Mouse (Mus musculus): ENCODE results near the gene Cmtm5. TPM values are rescaled to one million over a fixed set of nuclear protein-coding genes. Genes with fewer than 3 reads are reported as not detected.
"Not testable (repeated sequence)": the region's sequence is repeated elsewhere in the genome, so short reads cannot be mapped to it uniquely, and the experiment has no call there.

The Cmtm5 gene
- polyA plus RNA-seq, 1 experiment, result not detected

- WGBS, result 90% methylated on average over 6 of the region's 6 CpGs
- Histone ChIP-seq H3K4me3 (ENCODE audit: insufficient read depth, low read depth, low read length) (no peak overlapping the region), H3K4me1 (ENCODE audit: control insufficient read depth, insufficient read depth, low read length) (no peaks in the 10 kb centered on the region), H3K27ac (ENCODE audit: insufficient read depth, low read depth, low read length) (no peak overlapping the region)
- TF ChIP-seq CTCF (IDR thresholded peaks at IDR 0.05; ENCODE audit: insufficient read depth, low read depth, low read length) (no peak), POLR2A (IDR thresholded peaks at IDR 0.05; ENCODE audit: insufficient read depth, low read depth, low read length) (no peak)
Observed at GRCm38 (mm10) chr14:54951587-54951986, 15.5 kb downstream of the Cmtm5 start.

DNA sequence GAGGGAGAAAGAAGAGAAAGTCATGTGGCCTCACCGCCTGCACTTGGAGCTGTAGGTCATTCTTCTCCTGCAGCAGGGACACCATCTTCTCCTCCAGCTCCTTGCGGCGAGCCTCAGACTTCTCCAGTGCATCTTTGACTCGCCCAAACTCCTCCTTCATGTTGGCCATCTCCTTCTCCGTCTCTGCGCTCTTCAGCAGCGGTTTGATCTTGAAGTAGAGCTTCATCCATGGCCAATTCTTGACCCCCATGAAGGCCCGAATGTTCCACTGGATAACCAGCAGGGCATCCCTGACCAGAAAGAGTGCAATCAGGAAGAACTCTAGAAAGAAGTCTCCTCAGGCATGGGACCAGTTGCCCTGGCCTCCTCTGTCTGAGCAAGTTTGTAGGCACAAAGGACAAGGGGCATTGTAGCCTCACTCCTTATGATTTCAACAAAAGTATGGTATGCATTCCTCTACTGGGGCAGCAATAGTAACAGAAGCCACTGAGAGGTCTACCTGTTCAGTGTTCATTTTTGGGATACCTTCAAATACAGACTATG, 17.7 kb downstream of the Cmtm5 start:
- Histone ChIP-seq H3K27ac (ENCODE audit: insufficient read depth, low read depth, low read length) (no peak overlapping the region), H3K4me1 (ENCODE audit: control insufficient read depth, insufficient read depth, low read length) (no peaks in the 10 kb centered on the region), H3K4me3 (ENCODE audit: insufficient read depth, low read depth, low read length) (no peak overlapping the region)
- WGBS, result 94% methylated on average over 8 of the region's 8 CpGs
- no peak for TF ChIP-seq POLR2A (IDR thresholded peaks at IDR 0.05; ENCODE audit: insufficient read depth, low read depth, low read length)
- TF ChIP-seq CTCF (IDR thresholded peaks at IDR 0.05; ENCODE audit: insufficient read depth, low read depth, low read length), result no peak

DNA sequence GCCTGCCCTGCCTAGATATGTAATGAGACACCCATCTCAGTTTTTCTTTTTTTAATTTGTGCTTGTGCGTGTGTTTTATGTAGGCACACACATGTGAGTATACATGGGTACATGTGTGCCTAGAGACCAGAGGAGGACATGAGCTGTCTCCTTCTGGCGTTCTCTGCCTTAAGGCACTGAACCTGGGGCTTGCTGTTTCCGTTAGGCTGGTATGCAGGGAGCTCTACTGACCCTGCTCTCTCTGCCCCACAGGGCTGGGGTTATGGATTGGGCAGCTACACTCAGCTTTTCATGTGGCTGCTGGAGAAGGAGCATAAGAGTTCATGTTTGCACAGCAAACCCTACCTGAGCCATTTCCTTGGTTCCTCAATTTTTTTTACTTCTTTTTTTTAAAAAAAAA, 18.4 kb downstream of the Cmtm5 start:
- Histone ChIP-seq H3K27ac (ENCODE audit: insufficient read depth, low read depth, low read length) (no peak overlapping the region), H3K4me1 (ENCODE audit: control insufficient read depth, insufficient read depth, low read length) (no peaks in the 10 kb centered on the region), H3K4me3 (ENCODE audit: insufficient read depth, low read depth, low read length) (no peak overlapping the region)
- no peak for TF ChIP-seq POLR2A (IDR thresholded peaks at IDR 0.05; ENCODE audit: insufficient read depth, low read depth, low read length)
- no peak for TF ChIP-seq CTCF (IDR thresholded peaks at IDR 0.05; ENCODE audit: insufficient read depth, low read depth, low read length)
- WGBS, result 89% methylated on average over 3 of the region's 3 CpGs

DNA sequence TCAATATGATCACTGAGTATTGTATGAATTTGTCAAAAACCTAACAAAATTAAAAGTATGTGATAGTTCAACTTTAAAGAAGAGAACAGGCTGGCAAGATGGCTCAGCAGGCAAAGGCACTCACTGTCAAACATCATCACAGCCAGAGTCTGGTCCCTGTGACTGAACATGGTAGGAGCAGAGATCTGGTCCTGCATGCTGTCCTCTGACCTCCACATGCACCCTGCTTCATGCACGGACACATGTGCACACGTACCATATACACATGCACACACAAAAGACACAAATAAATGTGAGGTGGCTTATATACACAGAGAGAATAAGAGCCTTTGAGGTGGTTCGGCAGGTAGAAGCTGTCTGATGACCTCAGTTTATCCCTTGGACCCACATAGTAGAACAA, 19.4 kb downstream of the Cmtm5 start:
- Histone ChIP-seq H3K4me3 (ENCODE audit: insufficient read depth, low read depth, low read length) (no peak overlapping the region), H3K4me1 (ENCODE audit: control insufficient read depth, insufficient read depth, low read length) (no peaks in the 10 kb centered on the region), H3K27ac (ENCODE audit: insufficient read depth, low read depth, low read length) (no peak overlapping the region)
- TF ChIP-seq CTCF (IDR thresholded peaks at IDR 0.05; ENCODE audit: insufficient read depth, low read depth, low read length) (no peak), POLR2A (IDR thresholded peaks at IDR 0.05; ENCODE audit: insufficient read depth, low read depth, low read length) (no peak)
- 87% methylated on average over 3 of the region's 3 CpGs for WGBS

GRCm38 (mm10) chr14:54956533-54956932, 20.5 kb downstream of the Cmtm5 start:
- Histone ChIP-seq H3K27ac (ENCODE audit: insufficient read depth, low read depth, low read length) (no peak overlapping the region), H3K4me3 (ENCODE audit: insufficient read depth, low read depth, low read length) (no peak overlapping the region), H3K4me1 (ENCODE audit: control insufficient read depth, insufficient read depth, low read length) (0 out of 2 replicates have a peak, but pooled peaks cover 4% of the 10 kb centered on the region)
- TF ChIP-seq POLR2A (IDR thresholded peaks at IDR 0.05; ENCODE audit: insufficient read depth, low read depth, low read length) (no peak), CTCF (IDR thresholded peaks at IDR 0.05; ENCODE audit: insufficient read depth, low read depth, low read length) (no peak)
- WGBS, result 92% methylated on average over 9 of the region's 9 CpGs

GRCm38 (mm10) chr14:54958503-54958902, 22.4 kb downstream of the Cmtm5 start:
- no peak for TF ChIP-seq CTCF (IDR thresholded peaks at IDR 0.05; ENCODE audit: insufficient read depth, low read depth, low read length)
- TF ChIP-seq POLR2A (IDR thresholded peaks at IDR 0.05; ENCODE audit: insufficient read depth, low read depth, low read length), result no peak
- WGBS, result 91% methylated on average over 4 of the region's 4 CpGs
- Histone ChIP-seq H3K27ac (ENCODE audit: insufficient read depth, low read depth, low read length) (no peak overlapping the region), H3K4me1 (ENCODE audit: control insufficient read depth, insufficient read depth, low read length) (0 out of 2 replicates have a peak, but pooled peaks cover 4% of the 10 kb centered on the region), H3K4me3 (ENCODE audit: insufficient read depth, low read depth, low read length) (no peak overlapping the region)

GRCm38 (mm10) chr14:54959197-54959596, 23.1 kb downstream of the Cmtm5 start:
- Histone ChIP-seq H3K27ac (ENCODE audit: insufficient read depth, low read depth, low read length) (no peak overlapping the region), H3K4me3 (ENCODE audit: insufficient read depth, low read depth, low read length) (no peak overlapping the region), H3K4me1 (ENCODE audit: control insufficient read depth, insufficient read depth, low read length) (0 out of 2 replicates have a peak, but pooled peaks cover 4% of the 10 kb centered on the region)
- 90% methylated on average over 3 of the region's 3 CpGs for WGBS
- TF ChIP-seq CTCF (IDR thresholded peaks at IDR 0.05; ENCODE audit: insufficient read depth, low read depth, low read length) (no peak), POLR2A (IDR thresholded peaks at IDR 0.05; ENCODE audit: insufficient read depth, low read depth, low read length) (no peak)

GRCm38 (mm10) chr14:54959853-54960613, 24.0 kb downstream of the Cmtm5 start:
- WGBS, result 93% methylated on average over 12 of the region's 12 CpGs
- H3K4me1 ChIP-seq (ENCODE audit: control insufficient read depth, insufficient read depth, low read length); H3K27ac ChIP-seq (ENCODE audit: insufficient read depth, low read depth, low read length); H3K4me3 ChIP-seq (ENCODE audit: insufficient read depth, low read depth, low read length): not testable (repeated sequence)

- 71% methylated on average over 10 of the region's 10 CpGs for WGBS
- Histone ChIP-seq H3K4me1 (ENCODE audit: control insufficient read depth, insufficient read depth, low read length) (0 out of 2 replicates have a peak, but pooled peaks cover 4% of the 10 kb centered on the region), H3K4me3 (ENCODE audit: insufficient read depth, low read depth, low read length) (no peak overlapping the region), H3K27ac (ENCODE audit: insufficient read depth, low read depth, low read length) (no peak overlapping the region)
- no peak for TF ChIP-seq POLR2A (IDR thresholded peaks at IDR 0.05; ENCODE audit: insufficient read depth, low read depth, low read length)
- TF ChIP-seq CTCF (IDR thresholded peaks at IDR 0.05; ENCODE audit: insufficient read depth, low read depth, low read length), result no peak
Observed at GRCm38 (mm10) chr14:54960769-54961168, 24.7 kb downstream of the Cmtm5 start.
